Mouse (Mus musculus): Measurements from ENCODE around the gene Tecr.

Gene Tecr

GRCm38 (mm10) chr8:83566469-83567395 lies 41.0 kb downstream of the Tecr start, which contains the start of gene Ndufb7:
Gene Ndufb7 (plus strand): TSS chr8:83566671.
- peak; percentile 84 for DNase-seq (ENCODE audit: low read depth, low spot score)

GRCm38 (mm10) chr8:83565731-83566375 lies 41.9 kb downstream of the Tecr start:
- DNase-seq (ENCODE audit: low read depth, low spot score) = no peak

GRCm38 (mm10) chr8:83563246-83563645 lies 44.5 kb downstream of the Tecr start:
- no peak for DNase-seq (ENCODE audit: low read depth, low spot score)

- no peak for DNase-seq (ENCODE audit: low read depth, low spot score)
Measured at GRCm38 (mm10) chr8:83562669-83563068, 45.1 kb downstream of the Tecr start.

- no peak for DNase-seq (ENCODE audit: low read depth, low spot score)
Measured at GRCm38 (mm10) chr8:83535736-83536135, 72.0 kb downstream of the Tecr start, which contains the start of gene Olfr370. Gene Olfr370 (plus strand): TSS chr8:83535780.

GRCm38 (mm10) chr8:83534802-83535201 lies 73.0 kb downstream of the Tecr start:
- no peak for DNase-seq (ENCODE audit: low read depth, low spot score)

All from forelimb bud, embryonic 11.5 days (tissue).